Mouse (Mus musculus): ENCODE results near the gene Prkch. TPM values are rescaled to one million over a fixed set of nuclear protein-coding genes. Genes with fewer than 3 reads are reported as not detected.
"Not testable (repeated sequence)": the region's sequence is repeated elsewhere in the genome, so short reads cannot be mapped to it uniquely, and the experiment has no call there.

The Prkch gene
- 42.6 and 44.7 TPM in 2 replicates for polyA plus RNA-seq (2012; ENCODE audit: insufficient read depth, insufficient read length, missing spikeins)

- TF ChIP-seq CTCF (IDR thresholded peaks at IDR 0.05; ENCODE audit: low read depth, low read length) (no peak), POLR2A (IDR thresholded peaks at IDR 0.05; ENCODE audit: borderline replicate concordance, low read depth, low read length) (no peak)
- peak within 1 kb of the TSS; percentile 75 for H3K4me3 ChIP-seq (ENCODE audit: insufficient read depth, low read length)
- peak within 1 kb of the TSS; percentile 56 for H3K27ac ChIP-seq (ENCODE audit: insufficient read depth, low read depth, low read length)
- H3K4me1 ChIP-seq (ENCODE audit: control insufficient read depth, insufficient read depth, low read length) = peaks cover 17% of the 10 kb centered on the region
These were observed at the start of gene Prkch for GRCm38 (mm10) chr12:73584610-73585240. Prkch (plus strand) TSS chr12:73584796.

GRCm38 (mm10) chr12:73537499-73538138, 47.0 kb upstream of the Prkch start:
- Histone ChIP-seq H3K4me3 (ENCODE audit: insufficient read depth, low read length) (no peak overlapping the region), H3K27ac (ENCODE audit: insufficient read depth, low read depth, low read length) (no peak overlapping the region), H3K4me1 (ENCODE audit: control insufficient read depth, insufficient read depth, low read length) (no peaks in the 10 kb centered on the region; the same call in 1 of the 2 replicates)
- TF ChIP-seq POLR2A (IDR thresholded peaks at IDR 0.05; ENCODE audit: borderline replicate concordance, low read depth, low read length) (no peak), CTCF (IDR thresholded peaks at IDR 0.05; ENCODE audit: low read depth, low read length) (no peak)

- not testable (repeated sequence) for H3K4me1 ChIP-seq (ENCODE audit: control insufficient read depth, insufficient read depth, low read length); H3K27ac ChIP-seq (ENCODE audit: insufficient read depth, low read depth, low read length); H3K4me3 ChIP-seq (ENCODE audit: insufficient read depth, low read length)
These were observed 46.5 kb upstream of the Prkch start for GRCm38 (mm10) chr12:73538139-73538508.

GRCm38 (mm10) chr12:73539151-73539550, 45.4 kb upstream of the Prkch start:
- H3K4me1 ChIP-seq (ENCODE audit: control insufficient read depth, insufficient read depth, low read length) = no peaks in the 10 kb centered on the region; the same call in 1 of the 2 replicates
- TF ChIP-seq POLR2A (IDR thresholded peaks at IDR 0.05; ENCODE audit: borderline replicate concordance, low read depth, low read length) = no peak
- no peak for TF ChIP-seq CTCF (IDR thresholded peaks at IDR 0.05; ENCODE audit: low read depth, low read length)
- no peak overlapping the region for H3K4me3 ChIP-seq (ENCODE audit: insufficient read depth, low read length)
- no peak overlapping the region for H3K27ac ChIP-seq (ENCODE audit: insufficient read depth, low read depth, low read length)

GRCm38 (mm10) chr12:73540402-73540801, 44.2 kb upstream of the Prkch start:
- Histone ChIP-seq H3K4me3 (ENCODE audit: insufficient read depth, low read length) (no peak overlapping the region), H3K4me1 (ENCODE audit: control insufficient read depth, insufficient read depth, low read length) (no peaks in the 10 kb centered on the region), H3K27ac (ENCODE audit: insufficient read depth, low read depth, low read length) (no peak overlapping the region)
- no peak for TF ChIP-seq CTCF (IDR thresholded peaks at IDR 0.05; ENCODE audit: low read depth, low read length)
- no peak for TF ChIP-seq POLR2A (IDR thresholded peaks at IDR 0.05; ENCODE audit: borderline replicate concordance, low read depth, low read length)

- Histone ChIP-seq H3K4me3 (ENCODE audit: insufficient read depth, low read length) (no peak overlapping the region), H3K27ac (ENCODE audit: insufficient read depth, low read depth, low read length) (no peak overlapping the region), H3K4me1 (ENCODE audit: control insufficient read depth, insufficient read depth, low read length) (no peaks in the 10 kb centered on the region)
- TF ChIP-seq POLR2A (IDR thresholded peaks at IDR 0.05; ENCODE audit: borderline replicate concordance, low read depth, low read length) = no peak
- no peak for TF ChIP-seq CTCF (IDR thresholded peaks at IDR 0.05; ENCODE audit: low read depth, low read length)
These were observed 41.4 kb upstream of the Prkch start for GRCm38 (mm10) chr12:73543191-73543590.

GRCm38 (mm10) chr12:73544736-73545671, 39.6 kb upstream of the Prkch start:
- H3K4me3 ChIP-seq (ENCODE audit: insufficient read depth, low read length) = peak overlapping the region; percentile 39
- TF ChIP-seq CTCF (IDR thresholded peaks at IDR 0.05; ENCODE audit: low read depth, low read length) = no peak
- TF ChIP-seq POLR2A (IDR thresholded peaks at IDR 0.05; ENCODE audit: borderline replicate concordance, low read depth, low read length) = no peak
- H3K27ac ChIP-seq (ENCODE audit: insufficient read depth, low read depth, low read length) = no peak overlapping the region
- no peaks in the 10 kb centered on the region for H3K4me1 ChIP-seq (ENCODE audit: control insufficient read depth, insufficient read depth, low read length)

GRCm38 (mm10) chr12:73545672-73546085, 38.9 kb upstream of the Prkch start:
- no peaks in the 10 kb centered on the region for H3K4me1 ChIP-seq (ENCODE audit: control insufficient read depth, insufficient read depth, low read length)
- H3K4me3 ChIP-seq (ENCODE audit: insufficient read depth, low read length) = peak overlapping the region; percentile 39
- TF ChIP-seq POLR2A (IDR thresholded peaks at IDR 0.05; ENCODE audit: borderline replicate concordance, low read depth, low read length) = no peak
- no peak for TF ChIP-seq CTCF (IDR thresholded peaks at IDR 0.05; ENCODE audit: low read depth, low read length)
- no peak overlapping the region for H3K27ac ChIP-seq (ENCODE audit: insufficient read depth, low read depth, low read length)

GRCm38 (mm10) chr12:73546086-73546711, 38.4 kb upstream of the Prkch start, which contains the start of gene Tmem30b:
Tmem30b (minus strand) TSS chr12:73546392.
- H3K27ac ChIP-seq (ENCODE audit: insufficient read depth, low read depth, low read length) = no peak within 1 kb of the TSS
- H3K4me1 ChIP-seq (ENCODE audit: control insufficient read depth, insufficient read depth, low read length) = no peaks in the 10 kb centered on the region
- peak within 1 kb of the TSS; percentile 39 for H3K4me3 ChIP-seq (ENCODE audit: insufficient read depth, low read length)
- TF ChIP-seq CTCF (IDR thresholded peaks at IDR 0.05; ENCODE audit: low read depth, low read length) (no peak), POLR2A (IDR thresholded peaks at IDR 0.05; ENCODE audit: borderline replicate concordance, low read depth, low read length) (no peak)
